Mouse (Mus musculus): Measurements from ENCODE around the gene Dph2. TPM values are rescaled to one million over a fixed set of nuclear protein-coding genes. Genes with fewer than 3 reads are reported as not detected.

Gene Dph2
- polyA plus RNA-seq, 1 experiment from 2014 or later = 19.2 TPM

DNA sequence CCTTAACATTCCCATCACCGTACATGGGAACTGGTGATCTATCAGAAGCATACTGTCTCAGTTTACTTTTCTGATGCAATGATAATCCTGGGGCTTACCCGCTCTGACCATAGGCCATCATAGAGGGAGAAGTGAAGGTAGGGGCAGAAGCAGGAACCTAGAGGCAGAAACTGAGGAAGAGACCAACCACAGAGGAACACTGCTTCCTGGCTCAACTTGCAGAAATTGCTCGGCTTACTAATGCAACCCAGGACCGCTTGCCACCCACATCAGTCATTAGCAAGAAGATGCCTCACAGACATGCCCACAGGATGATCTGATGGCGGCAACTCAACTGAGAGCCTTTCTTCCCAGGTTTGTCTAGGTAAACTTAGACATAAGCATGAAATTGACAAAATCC, 26.9 kb upstream of the Dph2 start:
- Histone ChIP-seq H3K27me3 (peaks cover 15% of the 10 kb centered on the region), H3K4me1 (peaks cover 13% of the 10 kb centered on the region), H3K4me3 (no peak overlapping the region), H3K36me3 (no peaks in the 10 kb centered on the region), H3K9ac (no peak overlapping the region), H3K4me2 (no peak overlapping the region), H3K9me3 (no peaks in the 10 kb centered on the region), H3K27ac (no peak overlapping the region)
- 78% methylated on average over 5 of the region's 5 CpGs for WGBS
- no peak for ATAC-seq (ENCODE audit: insufficient number of reproducible peaks, insufficient read depth, low FRiP score, low TSS enrichment, low read depth)

DNA sequence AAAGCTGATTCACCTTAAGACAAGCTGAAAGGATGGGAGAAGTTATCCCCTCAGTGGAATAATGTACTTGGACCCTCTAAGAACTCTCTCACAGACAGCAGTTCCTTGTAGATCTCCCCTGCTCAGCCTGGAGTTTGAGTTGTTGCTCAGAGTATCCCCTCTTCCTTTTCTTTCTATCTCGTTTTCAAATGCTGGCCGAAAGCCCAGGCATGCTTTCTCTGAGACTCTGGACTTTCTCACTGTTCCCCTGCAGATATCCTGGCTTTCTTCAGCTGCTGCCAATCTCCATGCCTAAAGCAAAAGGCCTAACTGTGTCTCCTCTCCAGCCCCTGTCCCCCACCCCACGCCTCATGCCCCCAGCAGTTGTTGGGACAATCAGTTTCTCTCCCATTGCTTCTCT, 26.4 kb upstream of the Dph2 start:
- Histone ChIP-seq H3K4me3 (no peak overlapping the region), H3K36me3 (no peaks in the 10 kb centered on the region), H3K9ac (no peak overlapping the region), H3K27ac (no peak overlapping the region), H3K4me2 (no peak overlapping the region), H3K4me1 (peaks cover 18% of the 10 kb centered on the region), H3K27me3 (peaks cover 11% of the 10 kb centered on the region; the same call in 1 of the 2 replicates), H3K9me3 (no peaks in the 10 kb centered on the region)
- no peak for ATAC-seq (ENCODE audit: insufficient number of reproducible peaks, insufficient read depth, low FRiP score, low TSS enrichment, low read depth)
- WGBS = 77% methylated on average over 3 of the region's 3 CpGs

DNA sequence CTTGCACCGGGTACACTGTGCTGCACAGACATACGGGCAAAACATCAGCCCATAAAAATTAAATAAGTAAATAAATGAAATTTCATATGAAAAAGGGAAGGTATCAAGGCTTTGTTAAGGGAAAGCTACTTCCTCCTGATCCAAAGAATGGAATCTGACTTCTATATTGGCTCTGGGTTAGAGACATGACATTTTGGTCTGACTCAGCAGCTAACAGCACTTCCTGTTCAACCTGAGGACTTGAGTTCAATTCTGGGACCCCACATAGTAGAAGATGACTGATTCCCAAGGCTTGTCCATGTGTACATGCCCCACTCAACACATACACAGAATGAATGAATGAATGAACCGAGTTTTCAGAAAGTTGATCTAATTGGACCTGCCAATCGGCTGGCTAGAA, 26.0 kb upstream of the Dph2 start:
- no peak for ATAC-seq (ENCODE audit: insufficient number of reproducible peaks, insufficient read depth, low FRiP score, low TSS enrichment, low read depth)
- peaks cover 22% of the 10 kb centered on the region for H3K4me1 ChIP-seq

DNA sequence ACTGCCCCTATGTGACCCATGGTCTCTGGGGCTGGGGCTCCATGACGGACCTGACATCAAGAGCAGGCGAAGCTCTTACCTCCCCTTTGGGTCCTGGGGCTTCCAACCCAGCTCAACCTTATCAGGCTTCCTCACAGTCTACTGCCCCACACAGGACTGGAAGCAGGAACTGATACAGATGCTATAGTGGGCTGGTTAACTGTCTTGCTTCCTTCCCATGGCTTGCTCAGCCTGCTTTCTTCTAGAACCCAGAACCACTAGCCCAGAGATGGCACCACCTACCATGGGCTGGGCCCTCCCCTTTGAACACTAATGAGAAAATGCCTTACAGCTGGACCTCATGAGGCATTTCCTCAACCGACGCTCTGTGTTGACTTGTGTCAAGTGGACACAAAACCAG, 25.6 kb upstream of the Dph2 start:
- WGBS = 75% methylated on average over 4 of the region's 4 CpGs

More for the DNA sequence above, 26.0 kb upstream of the Dph2 start:
- H3K27ac ChIP-seq = no peak overlapping the region
- 89% methylated on average over 4 of the region's 4 CpGs for WGBS
- H3K4me3 ChIP-seq = no peak overlapping the region
- H3K36me3 ChIP-seq = no peaks in the 10 kb centered on the region
- H3K9ac ChIP-seq = no peak overlapping the region
- no peaks in the 10 kb centered on the region for H3K9me3 ChIP-seq
- no peak overlapping the region for H3K4me2 ChIP-seq
- peaks cover 8% of the 10 kb centered on the region; the same call in 1 of the 2 replicates for H3K27me3 ChIP-seq

DNA sequence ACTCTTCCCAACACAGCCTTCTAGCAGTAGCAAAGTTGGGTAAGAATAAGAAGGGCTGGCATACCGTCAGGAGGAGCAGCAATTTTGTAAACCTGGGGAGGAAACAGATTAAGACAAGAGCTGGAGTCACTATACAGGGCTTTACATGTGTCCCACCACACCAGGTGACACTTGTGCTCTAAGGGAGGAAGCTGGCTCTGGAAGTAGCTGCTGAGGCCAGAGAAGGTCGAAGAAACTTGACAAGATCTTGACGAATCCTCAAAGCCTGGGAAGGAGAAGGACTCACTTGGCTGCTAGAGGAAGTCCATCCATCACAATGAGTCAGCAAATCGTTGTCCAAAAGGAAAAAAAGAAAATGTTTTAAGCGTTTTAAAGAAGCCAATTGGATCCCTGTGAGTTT, 24.6 kb upstream of the Dph2 start:
- H3K4me1 ChIP-seq = peaks cover 32% of the 10 kb centered on the region
- ATAC-seq (ENCODE audit: insufficient number of reproducible peaks, insufficient read depth, low FRiP score, low TSS enrichment, low read depth) = no peak
- H3K27ac ChIP-seq = no peak overlapping the region
- peak overlapping the region; percentile 66; the same call in 1 of the 2 replicates for H3K4me3 ChIP-seq
- H3K9ac ChIP-seq = no peak overlapping the region
- H3K4me2 ChIP-seq = peak overlapping the region; percentile 100; the same call in 1 of the 2 replicates
- H3K27me3 ChIP-seq = peaks cover under 1% of the 10 kb centered on the region; the same call in 1 of the 2 replicates
- H3K36me3 ChIP-seq = peaks cover 14% of the 10 kb centered on the region
- WGBS = 88% methylated on average over 5 of the region's 5 CpGs
- H3K9me3 ChIP-seq = no peaks in the 10 kb centered on the region

More for the DNA sequence above, 25.6 kb upstream of the Dph2 start:
- no peak overlapping the region for H3K27ac ChIP-seq
- H3K4me1 ChIP-seq = peaks cover 27% of the 10 kb centered on the region
- no peak overlapping the region for H3K4me3 ChIP-seq
- no peak overlapping the region for H3K4me2 ChIP-seq
- H3K36me3 ChIP-seq = peaks cover 3% of the 10 kb centered on the region; the same call in 1 of the 2 replicates
- peaks cover 5% of the 10 kb centered on the region; the same call in 1 of the 2 replicates for H3K27me3 ChIP-seq
- ATAC-seq (ENCODE audit: insufficient number of reproducible peaks, insufficient read depth, low FRiP score, low TSS enrichment, low read depth) = no peak
- H3K9ac ChIP-seq = no peak overlapping the region
- H3K9me3 ChIP-seq = no peaks in the 10 kb centered on the region

DNA sequence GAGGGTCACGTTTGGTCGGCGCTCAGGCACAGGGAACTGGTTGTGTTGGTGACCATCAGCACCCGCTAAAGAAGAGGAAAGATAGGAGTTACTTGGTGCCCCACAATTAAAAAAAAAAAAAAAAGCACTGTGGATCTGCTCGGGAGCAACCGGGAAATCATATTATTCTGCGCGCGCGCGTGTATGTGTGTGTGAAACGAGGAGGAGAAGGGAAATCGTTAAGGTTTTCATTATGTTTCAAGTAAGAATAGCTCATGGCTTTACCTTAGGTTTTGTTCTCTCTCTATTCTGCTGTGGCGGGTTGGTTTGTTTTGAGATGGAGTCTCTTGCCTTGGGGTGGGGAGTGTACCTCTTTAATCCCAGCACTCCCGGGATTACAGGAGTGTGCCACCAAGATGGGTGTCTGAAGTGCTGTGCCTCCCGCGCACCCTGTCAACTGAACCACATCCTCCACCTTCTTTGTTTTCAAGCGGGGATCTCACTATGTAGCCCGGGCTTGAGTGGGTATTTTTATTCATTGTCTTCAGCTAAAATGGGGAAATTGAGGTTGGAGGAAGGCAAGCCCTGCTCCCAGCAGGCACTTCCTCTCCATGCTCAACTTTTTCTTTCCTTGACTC, 23.8 kb upstream of the Dph2 start:
- H3K27ac ChIP-seq = peak overlapping the region; percentile 80
- 6% methylated on average over 19 of the region's 19 CpGs for WGBS

DNA sequence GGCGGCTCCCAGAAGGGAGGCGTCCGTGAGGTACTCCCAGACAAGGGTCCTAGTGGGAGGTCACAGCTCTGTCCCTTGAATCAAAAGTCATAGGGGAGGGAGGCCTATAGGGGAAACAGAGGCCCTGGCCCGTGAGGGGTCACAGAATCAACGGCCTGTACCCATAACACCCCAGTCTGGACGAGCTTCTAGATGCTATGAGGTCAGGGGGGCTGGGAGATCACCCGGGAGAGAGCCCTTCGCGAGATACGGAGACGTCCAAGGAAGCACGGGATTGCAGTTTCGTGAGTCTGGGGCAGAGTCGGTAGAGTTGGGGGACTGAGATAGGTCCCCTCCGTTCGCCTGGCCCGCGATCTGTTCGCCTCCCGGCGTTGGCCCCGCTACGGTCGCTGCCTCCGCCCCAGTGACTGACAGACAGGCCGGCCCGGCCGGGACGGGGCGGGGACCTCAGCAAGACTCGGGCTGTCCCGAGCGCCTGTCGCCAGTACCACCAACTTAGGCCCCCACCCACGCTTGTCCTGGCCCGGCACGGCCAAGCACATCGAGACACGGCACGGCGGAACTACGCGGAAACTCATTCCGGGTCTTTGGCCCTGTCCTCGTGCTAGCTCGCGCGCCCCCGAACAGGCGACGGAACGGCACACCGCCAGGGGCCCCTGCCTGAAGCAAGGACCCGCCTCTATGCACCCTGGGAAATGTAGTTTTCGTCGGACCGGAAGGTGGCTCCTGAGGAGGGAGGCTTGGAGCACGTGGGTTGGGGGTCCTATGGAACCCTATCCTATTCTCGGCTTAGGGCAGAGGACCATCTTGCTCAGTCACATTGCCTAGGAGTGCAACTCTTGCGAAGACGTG, 23.0 kb upstream of the Dph2 start, which contains the start of gene Ipo13:
Ipo13 (minus strand) TSS at position 409 of the 852 bp plus-strand sequence.
- Histone ChIP-seq H3K4me3 (peak within 1 kb of the TSS; percentile 66), H3K36me3 (peaks cover 26% of the 10 kb centered on the region), H3K4me2 (peak within 1 kb of the TSS; percentile 100), H3K9me3 (no peaks in the 10 kb centered on the region), H3K9ac (peak within 1 kb of the TSS; percentile 84), H3K27me3 (no peaks in the 10 kb centered on the region), H3K27ac (peak within 1 kb of the TSS; percentile 80), H3K4me1 (peaks cover 37% of the 10 kb centered on the region)
- WGBS = under 1% methylated on average over 61 of the region's 61 CpGs
- peak; percentile 88 for ATAC-seq (ENCODE audit: insufficient number of reproducible peaks, insufficient read depth, low FRiP score, low TSS enrichment, low read depth)

More for the DNA sequence above, 23.8 kb upstream of the Dph2 start:
- Histone ChIP-seq H3K9ac (peak overlapping the region; percentile 84), H3K27me3 (no peaks in the 10 kb centered on the region), H3K9me3 (no peaks in the 10 kb centered on the region), H3K4me1 (peaks cover 32% of the 10 kb centered on the region), H3K36me3 (peaks cover 21% of the 10 kb centered on the region), H3K4me3 (peak overlapping the region; percentile 66), H3K4me2 (peak overlapping the region; percentile 100)
- ATAC-seq (ENCODE audit: insufficient number of reproducible peaks, insufficient read depth, low FRiP score, low TSS enrichment, low read depth) = no peak

DNA sequence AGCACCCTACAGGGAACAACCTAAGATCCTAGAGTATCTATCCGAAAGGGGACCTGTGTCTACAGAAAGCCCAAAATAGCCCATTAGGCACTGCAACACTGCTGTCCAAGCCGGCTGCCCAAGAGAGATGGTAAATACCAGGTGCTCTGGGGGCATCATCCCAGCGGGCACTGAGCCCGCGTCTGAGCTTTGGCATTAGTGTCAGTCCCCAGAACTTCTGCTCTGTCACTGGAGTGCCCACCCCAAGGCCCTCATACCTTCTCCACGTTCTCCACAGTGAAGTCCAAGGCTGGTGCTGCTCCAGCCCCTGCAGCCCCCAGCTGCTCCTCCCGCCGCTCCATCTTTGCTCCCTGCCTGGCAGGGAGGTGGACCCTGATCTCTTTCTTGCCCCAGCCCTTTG, 22.2 kb upstream of the Dph2 start:
- Histone ChIP-seq H3K4me3 (peak overlapping the region; percentile 66), H3K4me2 (peak overlapping the region; percentile 100), H3K27me3 (no peaks in the 10 kb centered on the region), H3K9ac (peak overlapping the region; percentile 84), H3K27ac (0 out of 2 replicates have a peak overlapping the region, but pooled peaks have one; percentile 7), H3K4me1 (peaks cover 41% of the 10 kb centered on the region), H3K9me3 (no peaks in the 10 kb centered on the region), H3K36me3 (peaks cover 29% of the 10 kb centered on the region)
- WGBS = 10% methylated on average over 8 of the region's 8 CpGs
- ATAC-seq (ENCODE audit: insufficient number of reproducible peaks, insufficient read depth, low FRiP score, low TSS enrichment, low read depth) = no peak

DNA sequence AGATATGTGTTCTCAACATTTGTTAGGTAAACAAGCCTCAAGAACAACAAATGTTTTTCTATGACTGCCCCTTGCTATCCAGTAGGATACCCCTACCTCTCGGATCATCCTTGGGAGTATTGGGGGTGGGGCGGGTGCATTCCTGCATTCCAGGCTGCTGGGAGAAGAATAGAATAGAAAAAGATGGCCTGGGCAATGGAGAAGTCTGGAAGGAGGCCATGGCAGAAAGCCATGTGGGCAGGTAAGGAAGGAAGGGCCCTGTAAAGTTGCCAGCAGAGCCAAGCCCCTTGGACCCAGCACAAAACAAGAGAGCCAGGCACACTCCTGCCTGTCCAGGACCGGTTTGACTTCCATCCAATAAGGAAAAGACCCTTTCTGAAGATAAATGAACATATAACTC, 21.6 kb upstream of the Dph2 start:
- 54% methylated on average over 3 of the region's 3 CpGs for WGBS
- H3K9me3 ChIP-seq = no peaks in the 10 kb centered on the region
- peak overlapping the region; percentile 66 for H3K4me3 ChIP-seq
- peak overlapping the region; percentile 100 for H3K4me2 ChIP-seq
- H3K27me3 ChIP-seq = no peaks in the 10 kb centered on the region
- H3K9ac ChIP-seq = peak overlapping the region; percentile 84
- H3K27ac ChIP-seq = no peak overlapping the region
- ATAC-seq (ENCODE audit: insufficient number of reproducible peaks, insufficient read depth, low FRiP score, low TSS enrichment, low read depth) = no peak
- peaks cover 32% of the 10 kb centered on the region for H3K36me3 ChIP-seq
- peaks cover 44% of the 10 kb centered on the region for H3K4me1 ChIP-seq

DNA sequence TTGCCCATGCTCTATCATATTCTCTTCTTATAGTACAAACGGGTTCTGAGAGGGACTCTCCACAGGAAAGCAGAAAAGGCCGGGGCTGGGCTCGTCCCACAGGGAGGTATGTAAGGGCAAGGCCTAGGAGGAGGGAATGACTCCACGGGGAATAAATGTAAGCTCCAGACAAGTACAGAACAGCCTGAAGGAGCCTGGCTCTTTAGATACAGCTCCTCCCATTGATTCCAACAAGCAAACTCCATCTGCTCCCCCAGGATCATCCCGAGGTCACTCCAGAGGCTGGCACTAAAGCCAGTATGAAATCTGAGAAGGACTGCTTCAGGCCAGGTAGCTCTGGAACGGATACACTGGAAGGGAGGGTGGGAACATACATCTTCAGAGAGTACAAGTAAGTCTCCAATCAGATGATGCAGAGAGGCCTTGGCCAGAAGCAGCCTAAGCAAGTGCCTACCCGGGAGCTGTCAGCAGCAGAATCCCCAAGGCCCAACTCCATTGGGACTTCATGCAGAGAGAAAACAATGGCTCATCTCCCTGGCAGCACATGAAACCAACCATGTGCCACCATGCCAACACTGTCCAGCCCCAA, 20.9 kb upstream of the Dph2 start:
- Histone ChIP-seq H3K36me3 (peaks cover 37% of the 10 kb centered on the region), H3K4me2 (peak overlapping the region; percentile 100), H3K4me3 (peak overlapping the region; percentile 66; the same call in 1 of the 2 replicates), H3K27me3 (no peaks in the 10 kb centered on the region), H3K4me1 (peaks cover 44% of the 10 kb centered on the region), H3K9ac (peak overlapping the region; percentile 84; the same call in 1 of the 2 replicates), H3K27ac (no peak overlapping the region), H3K9me3 (no peaks in the 10 kb centered on the region)
- 38% methylated on average over 7 of the region's 7 CpGs for WGBS
- no peak for ATAC-seq (ENCODE audit: insufficient number of reproducible peaks, insufficient read depth, low FRiP score, low TSS enrichment, low read depth)

DNA sequence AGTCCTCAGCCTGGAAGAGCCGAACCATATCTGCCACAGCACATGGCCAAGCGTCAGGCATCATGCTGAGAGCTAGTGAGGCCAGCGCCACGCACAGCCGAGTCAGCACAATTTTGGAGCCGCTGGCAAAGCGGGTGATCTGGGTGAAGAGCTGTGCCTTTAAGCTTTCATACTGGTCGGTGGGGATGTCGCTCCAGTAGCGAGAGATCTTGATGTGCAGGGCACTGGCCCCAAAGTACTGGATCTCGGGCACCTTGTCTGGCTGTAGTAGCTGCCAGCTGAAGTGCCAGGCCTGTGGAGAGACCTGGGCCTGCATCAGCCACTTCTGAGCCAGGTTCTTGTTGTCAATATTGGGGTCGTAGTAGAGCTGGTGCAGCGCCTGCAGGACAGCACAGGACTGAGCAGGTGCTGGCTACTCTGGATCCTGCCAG, 20.3 kb upstream of the Dph2 start:
- 91% methylated on average over 13 of the region's 13 CpGs for WGBS

More for the DNA sequence above, 20.3 kb upstream of the Dph2 start:
- no peak for ATAC-seq (ENCODE audit: insufficient number of reproducible peaks, insufficient read depth, low FRiP score, low TSS enrichment, low read depth)
- peak overlapping the region; percentile 84; the same call in 1 of the 2 replicates for H3K9ac ChIP-seq
- no peak overlapping the region for H3K27ac ChIP-seq
- no peak overlapping the region; the same call in 1 of the 2 replicates for H3K4me3 ChIP-seq
- no peak overlapping the region for H3K4me2 ChIP-seq
- peaks cover 44% of the 10 kb centered on the region for H3K4me1 ChIP-seq
- H3K27me3 ChIP-seq = no peaks in the 10 kb centered on the region
- no peaks in the 10 kb centered on the region for H3K9me3 ChIP-seq
- peaks cover 38% of the 10 kb centered on the region for H3K36me3 ChIP-seq
